Mouse (Mus musculus) adrenal gland, postnatal 14 days (tissue): ENCODE data around the gene Ngfr. TPM values are rescaled to one million over a fixed set of nuclear protein-coding genes. Genes with fewer than 3 reads are reported as not detected.

Source experiments
- DNase-seq: peaks from one replicate; pipeline ENCODE4 v3.0.0; 2021; ENCODE audit warnings: mixed read lengths
- total RNA-seq: library from RNA; stranded (reverse); gene quantifications from 2 replicates; pipeline ENCODE4 v1.2.3, GENCODE M21; 2021

Gene Ngfr
- total RNA-seq, 1 experiment from 2014 or later = 5.6 TPM

DNA sequence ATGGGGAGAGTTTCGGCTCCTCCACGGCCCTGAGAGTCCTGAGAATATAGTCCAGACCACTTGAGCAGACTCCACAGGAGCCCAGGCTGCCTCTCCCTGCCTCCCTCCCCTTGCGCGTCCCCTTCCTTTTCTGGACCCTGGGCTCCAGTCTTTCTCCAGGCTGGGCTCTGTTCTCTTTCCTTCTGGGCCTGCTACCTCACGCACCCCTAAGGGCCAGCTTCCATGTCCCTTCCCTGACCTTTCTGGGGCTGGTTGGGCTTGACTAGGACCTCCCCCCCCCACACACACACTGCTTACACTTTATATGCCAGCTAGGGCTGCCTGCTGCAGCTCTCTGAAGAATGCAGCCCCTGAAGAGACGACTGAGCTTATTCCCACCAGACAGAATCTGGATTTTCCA is 20.2 kb downstream of the Ngfr start:
- DNase-seq = no peak

DNA sequence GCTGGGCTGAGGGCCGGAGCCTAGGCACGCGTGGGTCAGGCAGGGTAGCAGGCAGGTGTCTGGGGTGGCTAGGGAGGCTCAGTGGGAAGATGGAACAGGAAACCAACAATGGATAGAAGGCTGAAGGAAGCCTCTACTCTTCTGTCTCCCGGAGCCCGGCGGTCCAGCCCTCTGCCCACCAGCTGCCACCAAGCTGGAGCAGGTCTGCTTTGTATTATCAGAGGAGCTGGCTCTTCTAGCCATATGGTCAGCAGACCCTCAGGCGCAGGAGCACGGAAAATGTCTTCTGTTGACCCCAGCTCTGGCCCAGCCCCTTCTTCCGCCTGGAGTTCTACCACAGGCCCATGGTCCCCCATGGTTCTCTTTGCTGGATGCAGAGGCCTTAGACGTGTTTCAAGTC is 22.2 kb downstream of the Ngfr start:
- DNase-seq = no peak

DNA sequence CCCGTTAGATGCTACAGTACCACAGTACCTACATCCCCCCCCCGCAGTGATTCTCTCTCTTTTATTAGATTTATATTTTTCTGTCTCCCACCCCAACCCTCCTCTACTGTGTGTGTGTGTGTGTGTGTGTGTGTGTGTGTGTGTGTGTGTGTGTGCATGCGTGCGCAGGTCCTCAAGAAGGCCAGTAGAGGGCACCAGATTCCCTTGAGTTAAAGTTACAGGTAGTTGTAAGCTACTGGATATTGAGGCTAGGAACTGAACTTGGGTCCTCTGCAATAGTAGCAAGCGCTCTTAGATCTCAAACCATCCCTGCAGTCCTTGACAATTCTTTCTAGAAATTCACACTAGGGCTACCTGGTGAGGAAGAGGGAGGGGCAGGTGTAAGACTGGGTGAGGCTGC is 23.7 kb downstream of the Ngfr start:
- no peak for DNase-seq

DNA sequence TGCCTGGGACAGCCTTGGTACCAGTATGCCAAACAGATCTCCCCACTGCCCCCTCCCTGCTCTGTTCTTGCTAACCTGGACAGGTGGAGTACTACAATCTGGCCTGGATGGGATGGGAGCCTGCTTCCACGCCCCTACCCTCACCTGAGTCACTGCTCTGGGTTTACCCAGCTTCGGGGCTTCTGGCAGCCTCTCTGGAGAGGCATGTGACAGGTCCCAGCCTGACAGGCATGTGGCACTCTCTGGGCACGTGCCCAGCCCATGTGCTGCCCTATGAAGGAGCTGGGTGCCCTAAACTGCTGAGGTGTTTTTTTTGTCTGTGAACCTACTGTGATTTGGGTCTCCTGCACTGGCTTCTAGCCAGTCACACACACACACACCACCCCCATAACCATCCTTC is 26.8 kb downstream of the Ngfr start:
- DNase-seq = no peak

DNA sequence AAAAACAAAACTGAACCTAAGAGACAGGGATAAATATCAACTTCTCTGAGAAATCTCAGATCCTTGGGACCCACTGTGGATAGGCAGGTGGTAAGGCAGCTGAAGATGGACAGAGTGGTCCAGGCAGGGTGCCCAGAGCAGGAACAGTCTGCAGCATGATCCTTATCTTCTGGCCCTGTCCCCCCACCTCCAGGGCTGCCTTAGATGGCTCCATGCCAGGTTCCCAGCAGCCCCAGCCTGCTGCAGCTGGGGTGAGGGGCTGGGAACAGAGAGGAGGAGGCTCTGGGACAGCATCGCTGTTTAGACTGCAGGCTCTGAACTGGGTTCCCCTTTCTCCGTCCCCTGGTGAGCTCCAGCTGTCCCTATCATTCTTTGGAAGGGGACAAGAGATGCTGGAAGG is 27.8 kb downstream of the Ngfr start:
- no peak for DNase-seq

DNA sequence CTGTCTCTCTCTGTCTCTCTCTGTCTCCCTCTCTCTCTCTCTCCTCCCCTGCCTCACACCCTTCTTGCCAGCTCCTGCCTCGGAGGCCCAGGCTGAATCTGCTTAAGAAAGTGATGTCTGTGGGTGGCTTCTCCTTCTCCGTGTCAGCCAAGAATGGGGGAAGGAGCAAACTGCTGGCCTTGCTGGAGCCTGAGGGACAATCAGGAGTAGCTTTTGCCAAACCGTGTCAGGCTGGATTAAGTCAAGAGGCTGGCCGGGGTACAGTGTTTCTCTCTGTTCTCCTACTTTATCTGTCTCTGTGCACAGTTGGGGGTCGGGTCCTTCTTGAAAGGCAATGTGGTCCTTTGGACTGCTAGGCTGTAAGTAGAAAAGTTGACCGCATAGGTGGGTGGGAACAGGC is 29.8 kb downstream of the Ngfr start:
- DNase-seq = no peak

DNA sequence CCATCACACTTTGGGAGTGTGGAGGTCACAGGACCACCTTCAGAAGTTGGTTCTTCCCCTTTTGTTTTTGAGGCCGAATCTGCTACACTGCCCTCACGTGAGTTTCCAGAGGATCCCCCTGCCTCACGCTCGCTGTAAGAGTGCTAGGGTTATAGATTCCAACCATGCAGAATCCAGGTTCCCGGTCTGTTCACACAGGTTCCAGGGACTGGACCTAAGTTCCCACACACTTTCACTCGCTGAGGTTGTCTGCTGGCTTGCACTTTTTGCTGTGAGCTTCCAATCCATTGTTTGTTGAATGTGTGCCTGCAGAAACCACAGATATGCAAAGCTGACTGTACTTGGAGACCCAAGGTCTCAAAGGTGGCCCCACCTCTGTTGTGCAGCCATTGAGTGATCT is 30.5 kb downstream of the Ngfr start:
- DNase-seq = no peak

DNA sequence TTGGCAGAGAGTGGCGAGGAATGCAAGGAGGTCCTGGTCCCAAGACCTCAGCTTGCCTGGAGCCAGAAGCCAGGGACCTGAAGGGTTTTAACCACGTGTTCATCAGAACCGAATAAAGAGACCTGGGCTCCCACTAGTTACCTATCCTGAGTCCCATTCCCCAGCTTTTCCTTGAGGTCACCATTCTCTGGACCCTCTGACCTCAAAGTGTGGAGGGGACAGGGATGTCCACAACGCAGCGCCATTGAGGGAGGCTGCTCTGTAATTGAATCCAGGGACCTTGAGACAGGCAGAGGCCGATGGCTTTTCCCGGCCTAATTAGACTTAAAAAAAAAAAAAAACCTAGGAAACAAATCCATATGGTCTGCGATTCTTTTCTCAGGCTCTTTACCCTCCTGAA is 32.3 kb downstream of the Ngfr start:
- no peak for DNase-seq

DNA sequence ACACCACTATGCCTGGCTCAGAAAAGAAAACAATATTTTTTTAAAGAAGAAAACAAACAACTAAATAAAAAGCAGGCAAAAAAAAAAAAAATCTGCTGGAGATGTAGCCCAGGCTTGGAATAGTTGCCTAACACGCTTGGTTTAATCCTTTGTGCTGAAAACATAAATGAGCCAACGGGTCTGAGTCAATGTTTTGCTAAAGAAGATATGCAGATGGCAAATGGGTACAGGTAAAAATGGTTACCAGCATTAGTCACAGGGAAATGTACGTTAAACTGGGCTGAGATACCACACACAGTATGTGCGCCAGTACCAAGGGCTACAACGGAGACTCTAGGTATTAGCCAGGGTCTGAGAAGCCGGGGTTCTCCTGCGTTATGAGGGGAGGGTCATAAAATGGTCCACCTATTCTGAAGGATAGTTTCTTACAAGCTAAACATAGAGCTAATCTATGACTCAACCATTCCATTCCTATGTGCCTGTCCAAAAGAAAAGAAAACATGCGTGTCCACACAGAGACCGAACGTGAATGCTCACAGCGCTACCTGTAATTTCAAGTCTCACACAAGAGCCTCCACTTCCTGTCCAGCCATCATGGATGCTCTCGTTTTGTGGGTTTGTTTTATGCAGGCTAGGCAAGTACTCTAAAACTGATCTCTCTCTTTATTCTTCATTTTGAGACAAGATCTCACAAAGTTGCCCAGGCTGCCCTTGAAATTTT is 37.1 kb downstream of the Ngfr start:
- DNase-seq = no peak

DNA sequence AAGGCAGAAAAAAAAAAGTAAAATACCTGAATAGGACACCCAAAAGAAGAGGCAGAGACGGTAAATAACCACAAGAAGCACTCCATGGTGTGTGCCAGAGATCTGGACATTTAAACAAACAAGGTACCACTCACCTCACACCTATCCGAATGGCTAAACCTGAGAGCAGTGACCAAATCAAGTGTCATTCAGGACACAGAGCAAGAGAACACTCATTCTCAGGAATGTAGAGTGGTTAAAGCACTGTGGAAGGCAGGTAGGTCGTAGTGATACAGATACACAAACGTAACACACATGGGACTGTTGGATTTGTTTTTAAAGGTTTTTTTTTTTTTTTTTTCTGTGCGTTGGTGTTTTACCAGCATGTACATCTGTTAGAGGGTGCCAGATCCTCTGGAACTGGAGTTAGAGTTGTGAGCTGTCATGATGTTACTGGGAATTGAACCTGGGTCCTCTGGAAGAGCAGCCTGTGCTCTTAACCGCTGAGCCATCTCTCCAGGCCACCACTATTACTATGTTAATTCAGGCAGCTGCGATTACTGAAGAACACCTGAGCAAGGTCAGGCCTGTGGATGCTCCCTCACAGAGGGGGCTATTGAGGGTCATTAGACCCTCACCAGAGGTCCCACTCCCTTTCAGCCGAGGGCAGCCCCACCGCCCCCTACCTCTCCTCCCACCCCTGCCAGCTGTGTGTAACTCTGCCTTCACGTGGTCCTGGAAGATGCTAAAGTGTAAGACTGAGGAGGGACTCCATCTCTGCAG is 41.3 kb downstream of the Ngfr start:
- DNase-seq = no peak

DNA sequence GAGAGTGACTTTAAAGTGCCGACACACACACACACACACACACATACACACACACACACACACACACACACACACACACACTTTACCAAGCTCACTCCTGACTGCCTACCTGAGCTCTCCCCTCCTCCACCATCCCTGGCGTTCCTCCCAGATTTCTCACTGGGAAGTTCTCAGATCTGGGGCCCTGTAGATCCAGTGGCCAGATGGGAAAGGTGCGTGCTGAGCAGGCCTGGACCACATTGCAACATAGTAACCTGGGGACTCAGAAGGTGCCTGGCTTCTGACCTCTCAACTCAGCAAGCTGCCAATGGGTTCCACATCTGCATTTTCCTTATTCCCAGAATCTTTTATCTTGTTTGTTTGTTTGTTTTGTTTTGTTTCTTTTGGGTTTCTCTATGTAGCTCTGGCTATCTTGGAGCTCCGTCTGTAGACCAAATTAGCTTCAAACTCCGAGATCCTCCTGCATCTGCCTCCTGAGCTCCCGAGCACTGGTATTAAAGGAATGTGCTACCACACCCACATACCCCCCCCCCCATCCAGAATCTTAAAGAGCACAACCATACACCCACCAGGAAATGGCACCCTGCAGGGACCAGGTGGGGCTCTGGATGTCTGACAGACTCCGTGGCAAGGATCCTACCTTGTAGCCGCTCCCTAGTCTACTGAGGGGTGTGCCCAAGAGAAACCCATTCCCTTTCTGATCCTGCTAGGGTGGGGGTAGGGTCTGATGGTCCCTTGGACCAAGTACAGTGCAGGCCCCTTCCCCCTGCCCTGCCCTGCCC is 42.8 kb downstream of the Ngfr start:
- DNase-seq = no peak

DNA sequence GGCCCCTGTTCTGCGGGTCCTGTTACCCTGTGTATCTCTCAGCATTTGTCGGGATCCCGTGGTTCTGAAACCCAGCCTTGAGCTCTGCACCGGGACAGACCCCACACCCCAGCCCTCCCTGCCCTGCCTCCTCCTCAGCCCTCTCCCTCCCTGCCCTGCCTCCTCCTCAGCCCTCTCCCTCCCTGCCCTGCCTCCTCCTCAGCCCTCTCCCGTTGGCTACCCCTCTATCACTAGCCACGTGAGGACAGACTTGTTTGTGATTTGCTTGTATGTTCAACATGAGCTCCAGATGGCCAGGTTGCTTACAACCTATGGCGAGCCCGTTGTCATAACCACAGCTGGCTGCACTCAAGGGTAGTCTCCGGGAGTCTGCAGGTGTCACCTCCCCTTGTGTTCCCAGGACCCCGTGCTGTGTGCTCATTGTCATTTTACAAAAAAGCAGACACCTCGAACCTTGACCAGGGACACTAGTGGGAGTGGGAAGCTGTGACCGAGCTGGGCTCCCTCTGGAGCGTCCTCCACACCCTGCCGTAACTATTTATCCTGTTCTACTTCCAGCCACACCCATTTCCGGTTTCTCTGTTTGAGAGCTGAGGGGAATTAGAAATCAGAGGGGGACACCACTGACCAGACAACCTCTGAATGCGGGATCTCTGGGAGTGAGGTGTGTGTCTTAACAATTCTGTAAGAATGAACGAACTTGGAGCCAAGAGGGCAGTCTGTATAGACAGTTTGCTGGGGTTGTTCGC is 46.7 kb downstream of the Ngfr start:
- no peak for DNase-seq

DNA sequence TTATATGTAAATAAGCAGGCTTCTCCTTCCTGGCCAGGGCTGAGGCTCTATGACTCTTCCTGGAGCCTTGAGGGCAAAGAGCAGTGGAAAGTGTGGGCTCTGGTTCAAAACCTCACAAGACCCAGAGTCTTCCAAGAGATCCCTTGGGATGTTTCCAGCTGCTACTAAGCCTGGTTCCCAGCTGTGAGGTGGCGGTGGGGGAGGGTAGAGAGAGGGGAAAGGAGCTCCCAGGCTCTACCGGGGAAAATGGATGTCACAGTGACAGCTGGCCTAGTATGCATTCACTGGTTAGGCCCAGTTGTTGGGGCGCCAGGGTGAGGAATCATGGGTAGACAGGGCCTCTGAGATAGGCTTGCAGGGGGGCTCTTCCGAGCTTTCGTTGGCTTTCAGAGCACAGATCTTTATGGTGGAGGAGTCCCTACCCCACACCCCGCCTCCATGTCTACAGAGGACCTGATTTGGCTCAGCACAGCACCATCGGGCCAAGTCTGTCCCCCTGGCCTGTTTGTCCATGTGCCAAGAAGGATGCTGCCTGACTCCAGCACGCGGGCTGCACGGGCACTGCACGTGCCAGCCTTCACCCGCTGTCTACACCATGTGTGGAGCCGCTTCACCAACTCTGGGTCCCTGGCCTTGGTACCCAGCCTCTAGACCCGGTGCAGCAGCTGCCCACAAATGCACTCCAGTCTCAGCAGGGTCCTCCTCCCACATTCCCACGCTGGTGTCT is 49.0 kb downstream of the Ngfr start:
- no peak for DNase-seq

DNA sequence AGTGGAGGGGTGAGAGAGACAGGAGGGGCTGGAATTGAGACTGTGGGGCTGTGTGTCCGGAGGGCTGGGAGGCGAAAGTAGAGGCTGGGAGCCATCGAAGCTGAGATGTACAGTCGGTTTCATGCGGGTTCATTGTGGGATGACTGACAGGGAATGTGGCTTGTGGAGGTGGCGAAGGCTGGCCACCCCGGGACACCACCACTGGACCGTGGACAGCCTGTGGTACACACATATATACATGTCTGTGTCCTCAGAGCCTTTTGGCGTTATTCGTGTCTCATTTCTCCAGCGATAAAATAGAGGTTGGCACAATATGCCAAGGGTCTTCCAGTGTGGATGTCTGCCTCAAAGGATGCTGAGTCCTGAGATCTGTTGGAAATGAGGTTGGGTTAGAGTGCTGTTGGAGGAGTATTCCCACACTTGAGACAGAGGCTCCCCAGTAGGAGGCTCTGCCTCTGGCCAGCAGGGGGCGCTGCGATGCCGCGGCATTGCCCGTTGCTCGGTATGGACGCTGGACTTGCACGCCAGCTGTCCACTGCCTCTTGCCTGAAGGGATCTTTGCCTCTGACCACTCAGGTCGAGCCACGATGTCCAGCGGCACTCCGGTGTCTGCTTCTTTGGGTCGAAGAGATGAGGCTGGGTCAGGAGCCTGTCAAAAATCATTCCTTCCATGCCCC is 53.9 kb downstream of the Ngfr start:
- DNase-seq = peak; percentile 97

DNA sequence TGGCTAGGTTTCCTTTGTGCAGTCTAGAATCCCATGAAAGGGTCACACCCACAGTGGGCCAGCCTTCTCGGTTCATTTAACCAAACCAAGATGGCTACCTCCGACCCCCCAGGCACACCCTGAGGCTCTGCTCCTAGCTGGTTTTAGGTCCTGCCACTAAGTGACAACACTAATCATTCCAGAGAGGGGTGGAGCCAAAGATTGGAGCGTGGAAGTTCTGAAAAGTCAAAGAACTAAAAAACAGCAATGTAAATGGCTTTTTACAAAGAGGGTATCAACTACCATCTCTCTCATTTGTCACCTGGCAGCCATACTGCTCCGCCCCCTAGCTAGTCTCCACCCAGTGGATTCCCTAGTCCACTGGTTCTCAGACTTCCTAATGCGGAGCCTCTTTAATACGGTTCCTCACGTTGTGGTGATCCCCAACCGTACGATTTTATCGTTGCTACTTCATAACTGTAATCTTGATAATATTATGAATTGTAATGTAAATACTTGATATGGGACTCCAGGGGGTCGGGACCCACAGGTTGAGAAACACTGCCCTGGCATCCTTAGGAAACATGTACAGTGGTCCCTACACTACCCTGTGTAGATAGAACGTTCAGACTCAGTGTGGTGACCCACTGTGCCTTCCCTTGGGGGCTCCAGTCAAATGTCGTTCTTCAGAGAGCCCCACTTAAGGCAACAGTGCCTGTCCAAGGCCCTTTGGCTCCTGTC is 55.0 kb downstream of the Ngfr start:
- DNase-seq = no peak

DNA sequence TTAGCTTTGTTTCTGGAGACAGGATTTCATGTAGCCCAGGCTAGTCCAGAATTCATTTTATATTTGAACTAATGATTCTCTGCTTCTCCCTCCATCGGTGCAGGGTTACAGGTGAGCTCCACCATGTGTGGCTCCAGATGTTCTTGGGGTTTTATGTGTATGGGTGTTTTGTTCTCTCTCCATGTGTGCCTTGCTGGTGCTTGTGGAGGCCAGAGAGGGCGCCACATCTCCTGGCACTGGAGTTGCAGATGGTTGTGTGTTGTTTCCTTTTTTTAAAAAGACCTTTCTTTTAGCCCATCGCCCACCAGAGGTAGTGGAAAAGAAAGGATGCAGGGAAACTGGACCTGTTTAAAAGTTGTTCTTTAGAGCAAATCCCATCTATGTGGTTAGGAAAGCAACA is 59.3 kb downstream of the Ngfr start:
- no peak for DNase-seq

DNA sequence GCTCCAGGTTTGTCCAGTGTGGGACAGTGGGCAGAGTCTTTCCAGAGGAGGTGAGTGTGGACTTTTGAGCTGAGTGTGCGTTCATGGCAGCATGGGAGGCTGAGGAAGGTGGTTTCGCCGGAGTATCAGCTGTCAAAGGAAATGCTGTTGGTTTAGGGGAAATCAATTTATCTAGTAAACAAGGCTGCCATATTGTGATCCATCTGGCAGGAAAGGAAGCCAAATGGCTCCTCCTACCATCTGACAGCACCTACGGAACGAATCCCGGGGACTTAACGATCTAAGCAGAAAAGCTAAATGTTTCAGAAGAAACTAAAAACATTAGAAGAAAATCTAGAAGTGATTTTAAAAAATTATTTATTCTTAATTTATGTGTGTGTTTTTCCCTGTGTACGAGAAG is 60.2 kb downstream of the Ngfr start:
- DNase-seq = no peak

DNA sequence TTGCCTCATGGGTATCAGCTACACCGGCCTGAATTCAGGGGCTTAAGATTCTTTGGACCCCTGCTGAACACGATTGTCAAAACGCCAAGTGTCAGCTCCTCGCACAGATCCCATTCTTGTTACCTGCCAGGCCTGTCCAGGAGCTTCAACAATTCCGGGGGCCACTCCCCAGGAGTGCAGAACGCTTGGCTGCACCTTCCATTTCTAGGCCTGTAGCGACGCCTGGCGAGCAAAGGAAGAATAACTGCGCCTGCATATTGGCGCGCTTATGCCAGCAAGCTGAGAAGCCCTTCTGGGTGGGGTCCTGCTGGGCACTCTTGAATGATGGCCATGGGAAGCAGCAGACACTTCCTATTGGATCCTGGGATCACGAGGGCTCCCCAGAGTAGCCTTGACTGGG is 66.0 kb downstream of the Ngfr start:
- DNase-seq = peak; percentile 82

DNA sequence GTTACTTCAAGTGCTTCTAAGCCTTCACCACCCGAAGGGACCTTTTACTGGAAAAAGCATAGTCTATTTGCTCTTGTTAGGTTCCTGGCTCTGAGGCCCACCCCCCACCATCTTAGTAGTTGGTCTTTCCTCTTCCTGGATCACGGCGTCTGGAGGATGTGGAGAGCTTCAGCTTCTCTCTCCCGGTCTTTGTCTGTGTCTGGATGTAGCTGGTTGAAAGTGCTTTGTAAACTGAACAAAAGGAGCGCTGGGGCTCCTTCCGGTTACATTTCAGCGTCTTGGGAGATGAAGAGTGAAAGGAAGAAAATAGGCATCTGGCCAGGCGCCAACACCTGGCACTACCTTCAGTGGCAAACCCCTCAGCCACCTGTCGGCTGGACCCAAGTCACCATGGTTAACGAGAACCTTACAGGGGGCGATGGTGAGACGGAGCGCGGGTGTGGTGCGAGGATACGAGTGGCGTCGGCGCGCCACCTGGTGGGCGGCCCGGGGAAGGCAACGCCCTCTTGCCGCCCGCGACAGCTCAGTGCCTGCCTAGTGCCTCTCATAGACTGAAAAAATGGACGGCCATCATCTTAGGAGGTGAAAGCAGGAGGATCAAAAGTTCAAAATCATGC is 67.0 kb downstream of the Ngfr start:
- DNase-seq = peak; percentile 93

DNA sequence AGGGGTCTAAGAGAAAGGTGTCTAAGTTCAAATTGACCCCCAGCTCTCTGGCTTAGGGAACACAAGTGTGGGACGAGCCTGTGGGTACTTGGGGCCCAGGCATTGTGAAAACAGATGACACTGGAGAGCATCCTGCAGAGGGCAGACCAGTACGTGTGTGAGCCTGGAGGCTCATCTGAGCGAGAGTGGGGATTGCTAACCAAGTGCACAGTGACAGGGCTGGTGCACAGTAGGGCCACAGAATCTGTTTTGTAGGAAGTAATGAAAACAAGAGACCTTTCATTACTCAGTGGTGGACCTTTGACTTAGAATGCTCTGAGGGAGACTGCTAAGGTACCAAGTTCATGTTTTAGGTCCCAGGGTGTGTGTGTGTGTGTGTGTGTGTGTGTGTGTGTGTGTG is 67.5 kb downstream of the Ngfr start:
- no peak for DNase-seq
